Mouse (Mus musculus) midbrain, postnatal 0 days (tissue): ENCODE measurements at regions not wholly inside any gene's neighbourhood (a gene's known extent, or its start where the extent isn't known, plus 50 kb on each side); places are given as distances from the start of the nearest gene placed in this dataset.
A peak's percentile ranks its signal among the peaks of the same experiment; 100 is the strongest.

ENCODE experiments used
- ATAC-seq: fragments of 200-750 bp; cut with Nextera tagmentation; 2 replicates; pipeline ENCODE4 v1.8.0; 2017; ENCODE audit warnings: moderate number of reproducible peaks, mild to moderate bottlenecking, moderate TSS enrichment, moderate library complexity; ENCODE audit not compliant: low FRiP score
- DNase-seq: peaks from one replicate; pipeline ENCODE4 v3.0.0-alpha.2; 2015; ENCODE audit warnings: low spot score
- H3K27ac ChIP-seq: fragments of 300-500 bp; sonication (generic); 2 replicates; pipeline ENCODE4 v1.5.1; 2014; ENCODE audit warnings: low read depth, mild to moderate bottlenecking, low read length, mixed read lengths
- H3K27me3 ChIP-seq: fragments of 300-500 bp; sonication (generic); 2 replicates; pipeline ENCODE4 v1.6.1; 2014; ENCODE audit warnings: low read length, control low read depth, mixed read lengths; ENCODE audit not compliant: insufficient read depth
- H3K36me3 ChIP-seq: fragments of 300-500 bp; sonication (generic); 2 replicates; pipeline ENCODE4 v1.6.1; 2014; ENCODE audit warnings: low read length, control low read depth, mixed read lengths; ENCODE audit not compliant: insufficient read depth
- H3K4me1 ChIP-seq: fragments of 300-500 bp; sonication (generic); 2 replicates; pipeline ENCODE4 v1.6.1; 2014; ENCODE audit warnings: mild to moderate bottlenecking, control low read depth, antibody characterized with exemption, low read length, mixed read lengths; ENCODE audit not compliant: insufficient read depth
- H3K4me2 ChIP-seq: fragments of 300-500 bp; sonication (generic); 2 replicates; pipeline ENCODE4 v1.6.1; 2014; ENCODE audit warnings: low read depth, mild to moderate bottlenecking, low read length, mixed read lengths; ENCODE audit not compliant: poor library complexity, severe bottlenecking
- H3K4me3 ChIP-seq: fragments of 300-500 bp; sonication (generic); 2 replicates; pipeline ENCODE4 v1.5.1; 2014; ENCODE audit warnings: low read depth, mild to moderate bottlenecking, low read length, moderate library complexity
- H3K9ac ChIP-seq: fragments of 300-500 bp; sonication (generic); replicated peaks from 2 replicates; pipeline ENCODE4 v1.6.1; 2014; ENCODE audit warnings: mild to moderate bottlenecking, low read length, moderate library complexity, mixed read lengths; ENCODE audit not compliant: poor library complexity, severe bottlenecking
- H3K9me3 ChIP-seq: fragments of 300-500 bp; sonication (generic); 2 replicates; pipeline ENCODE4 v1.6.1; 2016; ENCODE audit warnings: low read length, control low read depth
- CTCF ChIP-seq: IDR thresholded peaks from 2 replicates; pipeline ENCODE4 v1.5.1; 2016; ENCODE audit warnings: antibody characterized with exemption, mild to moderate bottlenecking
- WGBS: fragments of 180-500 bp; shearing (Covaris S2); extraction: QIAGEN DNeasy Blood & Tissue Kit; methylation state at CpG from one replicate; pipeline ENCODE4 v1.1.7; 2014; 5-methylcytosine and 5-hydroxymethylcytosine counted together

DNA sequence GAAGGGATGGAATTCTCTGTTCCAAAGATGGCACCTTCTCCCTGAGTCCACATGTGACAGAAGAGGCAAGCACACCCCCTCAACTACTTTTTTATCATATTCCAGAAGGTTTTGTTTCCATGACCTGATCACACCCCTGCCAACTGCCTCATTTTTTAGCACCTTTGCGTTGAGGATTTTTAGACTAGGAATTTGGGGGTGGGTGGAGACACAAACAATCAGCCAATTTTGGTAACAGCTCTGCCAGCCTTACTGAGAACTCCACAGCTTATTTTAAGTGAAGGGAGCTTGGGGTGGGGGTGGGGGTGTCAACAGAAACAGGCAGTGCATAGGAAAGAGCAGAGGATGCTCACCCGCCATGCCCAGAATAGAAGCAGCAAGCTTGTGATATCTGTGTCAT is 129.7 kb upstream of the 4933402D24Rik start:
- H3K27ac ChIP-seq: no peak overlapping the region
- H3K4me3 ChIP-seq: no peak overlapping the region
- no peak for TF ChIP-seq CTCF
- ATAC-seq (no peak), DNase-seq (no peak)
- no peak overlapping the region for H3K4me2 ChIP-seq
- 82% methylated on average over 2 of the region's 2 CpGs for WGBS
- no peaks in the 10 kb centered on the region for H3K27me3 ChIP-seq
- H3K9me3 ChIP-seq: no peaks in the 10 kb centered on the region
- H3K9ac ChIP-seq: no peak overlapping the region
- H3K4me1 ChIP-seq: no peaks in the 10 kb centered on the region
- no peaks in the 10 kb centered on the region for H3K36me3 ChIP-seq

DNA sequence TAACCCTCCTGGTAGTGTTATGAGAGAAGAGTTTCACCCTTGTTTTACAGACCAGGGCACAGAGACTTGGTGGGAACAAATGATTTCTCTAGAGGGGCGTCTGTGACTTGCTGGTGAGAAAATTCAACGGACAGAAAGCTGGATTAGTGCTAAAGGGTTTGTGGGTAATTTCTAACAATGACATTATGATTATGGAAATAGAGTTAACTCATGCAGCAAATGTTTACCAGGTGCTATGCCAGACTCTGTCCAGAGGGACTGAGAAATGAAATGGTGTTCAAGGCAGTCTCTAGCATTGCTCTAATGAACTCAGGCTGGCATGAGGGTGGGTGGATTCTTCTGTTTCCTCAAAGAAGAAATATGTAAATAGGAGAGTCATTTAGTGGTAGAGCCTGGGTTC is 128.5 kb upstream of the 4933402D24Rik start:
- no peaks in the 10 kb centered on the region for H3K4me1 ChIP-seq
- no peaks in the 10 kb centered on the region for H3K36me3 ChIP-seq
- no peak overlapping the region for H3K4me2 ChIP-seq
- no peak overlapping the region for H3K27ac ChIP-seq
- DNase-seq (peak; percentile 33), ATAC-seq (no peak)
- no peak overlapping the region for H3K9ac ChIP-seq
- no peaks in the 10 kb centered on the region for H3K9me3 ChIP-seq
- H3K27me3 ChIP-seq: no peaks in the 10 kb centered on the region
- 38% methylated on average over 2 of the region's 2 CpGs for WGBS
- no peak for TF ChIP-seq CTCF
- H3K4me3 ChIP-seq: no peak overlapping the region

DNA sequence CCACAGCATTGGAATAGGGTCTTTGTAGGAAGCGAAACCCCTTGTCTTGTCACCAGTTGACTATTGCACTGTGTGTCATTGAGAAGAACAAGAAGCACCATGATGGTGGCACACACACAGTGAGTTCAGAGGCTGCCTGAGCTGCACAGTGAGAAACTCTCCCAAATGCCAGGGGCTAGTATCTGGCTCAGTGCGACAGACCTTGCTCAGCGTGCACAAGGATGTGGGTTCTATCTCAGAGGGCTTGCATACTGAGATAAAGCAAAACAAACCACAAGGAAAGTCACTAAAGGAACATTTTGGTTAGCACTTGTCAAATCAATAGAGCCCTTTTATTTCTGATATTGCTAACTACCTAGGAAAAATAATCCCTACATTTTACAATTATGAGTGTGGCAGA is 110.5 kb upstream of the 4933402D24Rik start:
- 79% methylated on average over 3 of the region's 3 CpGs for WGBS
- Histone ChIP-seq H3K27ac (no peak overlapping the region), H3K4me2 (no peak overlapping the region), H3K27me3 (no peaks in the 10 kb centered on the region), H3K9me3 (no peaks in the 10 kb centered on the region), H3K4me1 (no peaks in the 10 kb centered on the region), H3K4me3 (no peak overlapping the region), H3K9ac (no peak overlapping the region), H3K36me3 (no peaks in the 10 kb centered on the region)
- DNase-seq: no peak
- no peak for ATAC-seq
- TF ChIP-seq CTCF: no peak

DNA sequence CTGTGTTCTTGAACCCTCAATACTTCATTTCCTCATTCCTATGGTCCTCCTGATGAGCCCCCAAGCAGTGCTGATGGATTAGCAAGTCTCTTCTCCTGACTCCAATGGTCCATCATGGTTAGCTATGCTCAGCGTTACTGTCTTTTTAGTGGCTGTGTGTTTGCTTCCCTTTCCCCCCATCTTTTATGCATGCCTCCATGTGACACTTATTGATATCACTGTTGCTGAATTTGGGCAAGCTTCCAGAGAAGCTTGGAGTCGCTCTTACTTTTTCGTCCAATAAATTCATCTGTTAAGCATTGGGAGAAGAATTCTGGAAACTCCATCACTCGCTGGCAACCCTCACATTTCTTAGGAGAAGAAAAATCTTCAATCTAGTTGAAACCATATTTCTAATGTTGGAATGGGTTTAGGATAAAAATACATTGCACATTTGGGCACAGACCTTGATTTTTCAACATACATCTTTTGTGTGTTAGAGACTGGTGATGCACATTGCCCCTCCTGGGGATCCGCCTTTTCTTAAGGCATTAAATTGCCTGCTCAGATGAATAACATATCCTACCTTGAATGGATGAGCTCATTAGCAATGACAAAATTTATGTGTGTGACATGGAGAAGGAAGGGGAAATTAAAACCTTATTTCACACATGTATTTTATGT is 107.7 kb upstream of the 4933402D24Rik start:
- H3K27ac ChIP-seq: no peak overlapping the region
- H3K9me3 ChIP-seq: no peaks in the 10 kb centered on the region
- H3K9ac ChIP-seq: no peak overlapping the region
- DNase-seq: peak; percentile 18
- H3K4me3 ChIP-seq: no peak overlapping the region
- no peaks in the 10 kb centered on the region for H3K36me3 ChIP-seq
- 89% methylated on average over 5 of the region's 5 CpGs for WGBS
- no peak overlapping the region for H3K4me2 ChIP-seq
- H3K4me1 ChIP-seq: no peaks in the 10 kb centered on the region
- ATAC-seq: no peak
- TF ChIP-seq CTCF: no peak
- no peaks in the 10 kb centered on the region for H3K27me3 ChIP-seq

DNA sequence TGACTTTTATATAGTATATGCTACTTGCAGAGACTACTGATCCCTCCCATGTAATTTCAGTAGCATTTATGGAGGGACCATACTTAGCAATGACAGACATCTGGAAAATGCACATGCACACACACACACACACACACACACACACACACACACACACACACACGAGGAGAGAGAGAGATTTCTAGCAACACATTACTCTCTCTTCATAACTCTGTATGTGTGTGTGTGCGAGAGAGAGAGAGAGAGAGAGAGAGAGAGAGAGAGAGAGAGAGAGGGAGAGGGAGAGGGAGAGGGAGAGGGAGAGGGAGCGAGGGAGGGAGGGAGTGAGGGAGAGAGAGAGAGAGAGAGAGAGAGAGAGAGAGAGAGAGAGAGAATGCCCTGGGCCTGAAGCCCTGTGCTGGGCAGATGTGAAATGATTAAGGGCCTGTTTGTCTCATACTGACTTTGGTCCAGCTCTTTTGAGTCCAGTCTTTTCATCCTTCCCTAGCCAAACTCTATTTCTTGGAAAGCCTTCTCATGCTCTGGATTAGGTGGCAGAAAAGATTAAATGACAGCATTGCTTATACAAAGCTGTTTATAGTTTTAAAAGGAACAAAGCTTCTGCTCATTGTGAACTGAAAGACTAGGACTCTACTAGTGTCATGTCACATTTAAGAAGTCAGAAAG is 106.4 kb upstream of the 4933402D24Rik start:
- Histone ChIP-seq H3K9me3 (no peaks in the 10 kb centered on the region), H3K4me3 (no peak overlapping the region), H3K4me2 (no peak overlapping the region), H3K36me3 (no peaks in the 10 kb centered on the region), H3K9ac (no peak overlapping the region), H3K27ac (no peak overlapping the region), H3K27me3 (no peaks in the 10 kb centered on the region), H3K4me1 (no peaks in the 10 kb centered on the region)
- ATAC-seq: no peak
- no peak for TF ChIP-seq CTCF
- DNase-seq: no peak
- WGBS: 72% methylated on average over 2 of the region's 3 CpGs

DNA sequence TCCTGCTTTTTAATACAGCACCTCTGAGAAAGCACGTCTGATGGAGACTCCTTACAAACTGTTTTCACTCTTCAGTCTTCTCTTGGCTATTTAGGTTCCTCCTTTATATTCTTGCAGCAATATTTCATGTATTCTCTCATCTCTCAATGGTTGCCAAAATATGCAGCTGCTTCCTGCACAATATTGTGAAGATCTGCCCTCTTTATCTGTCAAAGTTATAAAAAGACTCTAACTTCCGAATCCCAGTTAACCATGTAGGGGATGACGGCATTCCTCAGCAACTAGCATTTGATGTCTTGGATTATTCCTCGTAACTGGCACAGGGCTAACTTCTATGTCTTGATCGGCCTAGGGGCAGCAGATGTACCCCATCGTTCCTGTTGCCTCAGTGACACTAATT is 102.8 kb upstream of the 4933402D24Rik start:
- Histone ChIP-seq H3K4me2 (no peak overlapping the region), H3K36me3 (no peaks in the 10 kb centered on the region), H3K9ac (no peak overlapping the region), H3K4me1 (no peaks in the 10 kb centered on the region), H3K27ac (no peak overlapping the region), H3K4me3 (no peak overlapping the region), H3K9me3 (no peaks in the 10 kb centered on the region), H3K27me3 (no peaks in the 10 kb centered on the region)
- 83% methylated on average over 6 of the region's 6 CpGs for WGBS
- no peak for DNase-seq
- ATAC-seq: no peak
- TF ChIP-seq CTCF: no peak
